Mouse (Mus musculus): ENCODE measurements around the gene Spata7.

DNA sequence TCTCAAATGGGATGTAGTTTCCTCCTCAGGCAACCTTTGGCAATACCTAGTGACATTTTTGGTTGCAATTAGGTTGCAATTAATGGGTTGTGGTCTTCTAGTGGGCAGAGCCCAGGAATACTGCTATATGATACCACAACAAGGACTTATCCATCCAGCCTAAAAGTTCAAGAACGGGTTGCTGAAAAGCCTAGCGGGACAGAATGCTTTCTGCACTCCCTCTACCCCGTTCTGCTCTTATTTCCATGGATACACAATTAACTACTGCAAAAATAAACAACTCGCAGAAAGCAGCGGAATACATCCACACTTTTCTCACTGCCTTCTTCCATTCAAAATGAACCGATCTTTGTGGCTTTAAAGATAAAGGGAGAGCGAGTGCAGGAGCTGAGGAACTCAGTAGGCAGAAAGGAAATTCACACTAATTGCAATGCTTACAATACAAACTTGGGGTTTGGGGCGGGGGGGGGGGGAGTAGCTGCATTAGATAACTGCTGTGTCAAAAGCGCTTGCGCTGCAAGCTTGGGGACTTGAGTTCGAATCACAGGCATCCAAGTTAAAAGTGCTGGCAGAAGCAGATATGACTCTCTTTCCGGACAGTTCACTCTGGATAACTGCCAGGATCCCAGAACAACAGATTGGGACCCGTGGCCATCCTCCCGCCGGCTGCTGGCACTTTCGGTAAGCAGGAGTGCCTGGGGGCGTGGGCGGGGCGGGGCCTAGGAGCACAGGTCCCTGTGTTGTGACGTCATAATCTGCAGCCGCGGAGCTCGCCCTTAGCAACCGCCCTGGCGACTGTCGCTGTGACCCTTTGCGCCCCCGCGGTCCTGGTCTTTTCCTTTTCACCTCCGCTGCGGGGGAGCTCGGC is at the start of gene Spata7:
- TF ChIP-seq POLR2A (IDR thresholded peaks at IDR 0.05; ENCODE audit: borderline replicate concordance, low read depth, low read length) = no peak
- no peak for TF ChIP-seq CTCF (IDR thresholded peaks at IDR 0.05; ENCODE audit: low read depth, low read length)
